Mouse (Mus musculus) layer of hippocampus, postnatal 25 days (tissue): Measurements from ENCODE around the gene Phf20. TPM values are rescaled to one million over a fixed set of nuclear protein-coding genes. Genes with fewer than 3 reads are reported as not detected.
"Not testable (repeated sequence)": the region's sequence is repeated elsewhere in the genome, so short reads cannot be mapped to it uniquely, and the experiment has no call there.

ENCODE experiments used
- DNase-seq, 2 experiments: peaks; one replicate each; pipeline ENCODE4 v3.0.0; 2022; ENCODE audit warnings: mixed read lengths in 2 of 2, low spot score in 1 of 2; ENCODE audit errors: extremely low spot score in 1 of 2
- total RNA-seq, 2 experiments: library from RNA; stranded (reverse); gene quantifications; 2 replicates each; pipeline ENCODE4 v1.2.3; 2021

The Phf20 gene
- total RNA-seq: 10 to 100 TPM; 80.3 to 82.7 TPM

- peak; percentile 92 to 97 for DNase-seq
Observed at GRCm38 (mm10) chr2:156196302-156197128, at the start of gene Phf20. Gene Phf20, plus strand, starts transcription at chr2:156196466.

GRCm38 (mm10) chr2:156147316-156147915 is 48.9 kb upstream of the Phf20 start:
- no peak for DNase-seq

DNA sequence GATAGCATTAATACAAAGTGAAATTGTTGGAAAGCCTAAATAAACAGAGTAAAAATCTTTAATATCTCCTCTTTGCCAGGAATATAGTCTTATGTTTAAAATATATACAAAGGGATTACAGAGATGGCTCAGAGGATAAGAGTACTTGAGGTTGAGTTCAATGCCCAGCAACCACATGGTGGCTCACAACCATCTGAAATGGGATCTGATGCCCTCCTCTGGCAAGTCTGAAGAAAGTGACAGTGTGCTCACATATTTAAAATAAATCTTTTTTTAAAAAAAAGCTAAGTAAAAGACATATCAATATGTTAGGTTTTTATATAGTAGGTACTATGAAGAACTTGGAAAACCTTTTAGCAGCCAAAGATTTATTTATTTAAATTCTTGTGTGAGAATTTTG is 44.7 kb upstream of the Phf20 start:
- no peak for DNase-seq

GRCm38 (mm10) chr2:156165478-156165877 is 30.8 kb upstream of the Phf20 start:
- DNase-seq: no peak

DNA sequence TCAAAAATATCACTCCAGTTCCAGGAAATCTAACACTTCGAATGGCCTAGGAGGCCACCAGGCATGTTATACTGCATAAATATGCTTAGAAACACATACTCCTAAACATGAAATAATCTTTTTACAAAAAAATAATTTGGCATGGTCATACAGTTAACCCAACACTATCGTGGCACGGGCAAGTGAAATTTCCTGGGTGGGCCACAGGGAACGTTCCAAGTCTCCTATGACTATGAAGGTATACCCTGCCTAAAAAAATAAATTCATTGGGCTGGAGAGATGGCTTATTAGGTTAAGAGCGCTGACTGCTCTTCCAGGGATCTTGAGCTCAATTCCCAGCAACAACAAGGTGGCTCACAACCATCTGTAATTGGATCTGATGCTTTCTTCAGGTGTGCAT is 29.7 kb upstream of the Phf20 start:
- no peak for DNase-seq

DNA sequence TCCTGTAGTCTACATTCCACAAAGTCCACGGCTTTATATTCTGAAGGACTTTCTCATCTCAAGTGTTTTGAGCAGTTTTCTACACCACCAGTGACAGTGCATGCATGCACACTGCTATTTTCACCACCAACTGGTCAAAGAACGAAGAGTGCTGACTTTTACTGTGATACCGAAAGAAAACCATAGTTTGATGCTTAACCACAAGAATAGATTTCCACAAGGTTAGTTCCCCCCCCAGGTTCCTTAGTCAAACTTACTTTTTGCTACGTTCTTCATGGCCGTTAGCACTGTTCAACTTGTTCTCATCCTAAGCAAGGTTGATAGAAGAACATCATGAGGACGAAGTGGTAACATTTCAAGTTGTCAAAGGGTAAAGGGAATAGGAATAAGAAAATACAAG is 19.2 kb upstream of the Phf20 start:
- no peak for DNase-seq

DNA sequence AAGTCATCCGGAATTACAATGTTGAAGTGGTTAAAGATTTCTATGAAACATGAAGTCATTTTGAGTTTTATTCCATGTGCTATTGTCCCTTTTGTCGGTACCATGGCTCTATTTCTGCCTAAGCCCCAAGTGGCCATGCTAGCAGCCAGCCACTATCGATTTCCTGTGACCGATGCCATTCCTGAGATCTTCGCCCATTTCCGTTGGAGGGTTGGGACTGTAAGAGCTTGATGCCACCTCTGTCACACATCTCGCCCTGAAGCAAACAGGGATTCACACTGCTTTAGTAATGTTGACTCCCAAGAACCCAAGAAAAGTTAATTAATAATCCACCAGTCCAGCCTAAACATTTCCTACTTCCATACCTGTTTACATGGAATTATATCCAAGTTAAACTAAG is 18.6 kb upstream of the Phf20 start:
- DNase-seq: no peak

- peak in 1 of 2 experiments; percentile 61 for DNase-seq
Observed at GRCm38 (mm10) chr2:156179046-156179795, 17.0 kb upstream of the Phf20 start.

- DNase-seq: no peak
Observed at GRCm38 (mm10) chr2:156179796-156180093, 16.5 kb upstream of the Phf20 start.

- peak; percentile 100 for DNase-seq
Observed at GRCm38 (mm10) chr2:156180094-156180821, 16.0 kb upstream of the Phf20 start, which contains the start of gene Rbm39. Gene Rbm39, minus strand, starts transcription at chr2:156180238.

- no peak for DNase-seq
Observed at GRCm38 (mm10) chr2:156180824-156181590, 15.3 kb upstream of the Phf20 start.

GRCm38 (mm10) chr2:156181592-156181991 is 14.7 kb upstream of the Phf20 start:
- DNase-seq: no peak

DNA sequence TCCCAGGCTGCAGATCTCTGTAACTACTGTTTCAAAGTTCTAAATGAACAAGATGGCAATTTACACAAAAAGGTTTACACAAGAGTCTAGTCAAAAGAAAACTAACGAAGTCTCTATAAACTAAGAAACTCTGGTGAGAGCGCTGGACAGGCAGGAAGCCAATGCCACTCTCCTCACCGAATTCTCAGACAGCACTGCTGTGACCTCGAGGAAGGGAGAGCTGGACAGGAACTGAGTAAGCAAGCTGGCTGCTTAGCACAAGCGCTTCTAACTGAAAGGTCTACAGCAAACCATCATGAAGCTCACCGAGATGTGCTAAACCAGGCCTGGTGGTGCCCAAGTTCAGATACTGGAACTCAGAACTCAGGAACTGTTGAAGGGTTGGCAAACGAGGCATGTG is 7.0 kb upstream of the Phf20 start:
- DNase-seq: not testable (repeated sequence)

DNA sequence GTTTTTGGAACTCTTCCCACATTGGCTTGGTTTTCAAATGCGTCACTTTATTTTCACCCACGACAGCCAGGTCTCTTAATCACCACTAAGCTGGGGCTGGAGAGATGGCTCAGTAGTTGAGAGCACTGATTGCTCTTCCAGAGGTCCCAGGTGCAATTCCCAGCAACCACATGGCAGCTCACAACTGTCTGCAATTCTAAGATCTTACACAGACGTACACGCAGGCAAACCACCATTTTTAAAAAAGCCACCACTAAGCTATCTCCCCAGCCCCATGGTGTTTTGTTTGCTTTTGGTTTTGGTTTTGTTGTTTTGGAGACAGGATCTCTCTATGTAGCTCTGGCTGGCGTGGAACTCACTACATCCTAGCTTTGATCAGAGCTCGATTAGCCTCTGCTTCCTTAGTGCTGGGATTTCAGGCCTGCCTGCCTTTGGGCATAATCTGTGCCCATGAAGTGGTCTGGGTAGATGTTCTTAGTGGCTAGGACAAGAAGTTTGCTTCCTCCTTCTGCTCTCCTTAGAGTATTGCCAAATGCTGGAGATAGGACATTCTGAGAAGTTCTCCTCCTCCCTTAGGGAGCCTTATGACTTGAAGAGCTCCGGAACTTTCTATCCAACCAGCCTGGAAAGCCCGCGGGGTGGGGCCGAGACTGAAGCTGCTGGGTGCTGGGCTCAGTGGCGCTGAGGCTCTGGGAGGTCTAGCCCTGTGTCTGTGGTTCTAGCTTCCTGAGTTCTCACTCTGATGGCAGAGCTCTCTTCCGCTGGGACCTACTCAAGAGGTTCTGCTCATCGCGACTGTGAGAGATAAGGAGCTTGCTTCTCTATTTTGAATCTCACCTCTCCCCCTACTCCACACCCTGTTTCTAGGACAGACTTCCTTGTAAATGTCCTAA is 6.0 kb upstream of the Phf20 start:
- no peak for DNase-seq

- DNase-seq: no peak
Observed at GRCm38 (mm10) chr2:156191540-156191939, 4.7 kb upstream of the Phf20 start.

DNA sequence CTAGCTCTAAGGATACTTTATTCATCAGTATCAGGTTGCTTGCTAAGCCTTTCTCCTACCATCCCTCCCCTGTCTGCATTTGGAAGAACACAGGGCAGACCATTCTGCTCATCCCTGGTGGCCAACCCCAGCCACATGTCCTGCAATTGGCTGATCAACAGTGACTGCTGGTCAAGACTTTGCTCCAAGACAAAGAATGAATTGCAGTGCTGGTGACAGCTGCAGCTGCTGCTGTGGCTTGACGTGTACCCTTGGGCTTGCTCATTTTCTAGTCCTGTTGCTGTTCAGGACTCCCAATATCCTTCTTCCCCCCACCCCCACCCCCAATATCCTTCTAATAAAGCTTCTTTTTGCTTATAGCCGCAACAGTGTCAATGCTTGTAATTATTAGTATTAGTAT is 4.2 kb upstream of the Phf20 start:
- no peak for DNase-seq

GRCm38 (mm10) chr2:156193066-156193862 is 3.0 kb upstream of the Phf20 start:
- DNase-seq: no peak

GRCm38 (mm10) chr2:156194571-156194970 is 1.7 kb upstream of the Phf20 start:
- no peak for DNase-seq
